Mouse (Mus musculus) ES-E14 (cell line): ENCODE measurements around the gene Wipf2. TPM values are rescaled to one million over a fixed set of nuclear protein-coding genes. Genes with fewer than 3 reads are reported as not detected.

Experiments
- DNase-seq: peaks from one replicate; pipeline ENCODE4 v3.0.0-alpha.2; 2013; ENCODE audit warnings: low read depth, low spot score
- H3K27ac ChIP-seq: 2 replicates; pipeline ENCODE4 v1.5.1; 2012; ENCODE audit warnings: low read depth, mild to moderate bottlenecking, low read length, moderate library complexity, mixed read lengths; ENCODE audit not compliant: poor library complexity, insufficient read depth, severe bottlenecking
- H3K36me3 ChIP-seq: 2 replicates; pipeline ENCODE4 v1.6.1; 2012; ENCODE audit warnings: mild to moderate bottlenecking, low read length, moderate library complexity, mixed read lengths; ENCODE audit not compliant: control insufficient read depth, poor library complexity, insufficient read depth, severe bottlenecking
- H3K4me1 ChIP-seq, 2 experiments: fragments of 150-350 bp in 1 of 2; sonication (generic) in 1 of 2; 2 replicates each; pipeline ENCODE4 v1.6.1; 2012; ENCODE audit warnings: low read length in 2 of 2, mild to moderate bottlenecking in 1 of 2, mixed read lengths in 1 of 2; ENCODE audit not compliant: control insufficient read depth in 2 of 2, insufficient read depth in 2 of 2, poor library complexity in 1 of 2
- H3K4me3 ChIP-seq, 2 experiments: fragments of 150-350 bp in 1 of 2; sonication (generic) in 1 of 2; 2 replicates each; pipeline ENCODE4 v1.5.1; 2012; ENCODE audit warnings: low read length in 2 of 2, low read depth in 1 of 2, mild to moderate bottlenecking in 1 of 2, mixed read lengths in 1 of 2; ENCODE audit not compliant: insufficient read depth in 1 of 2, poor library complexity in 1 of 2, severe bottlenecking in 1 of 2
- H3K9ac ChIP-seq: 2 replicates; pipeline ENCODE4 v1.6.1; 2012; ENCODE audit warnings: low read depth, mild to moderate bottlenecking, low read length, mixed read lengths; ENCODE audit not compliant: poor library complexity, insufficient read depth, severe bottlenecking
- H3K9me3 ChIP-seq: fragments of 150-350 bp; sonication (generic); 2 replicates; pipeline ENCODE4 v1.6.1; 2012; ENCODE audit warnings: low read depth, mild to moderate bottlenecking, low read length; ENCODE audit not compliant: control insufficient read depth, insufficient read depth
- CHD2 ChIP-seq: IDR thresholded peaks from 2 replicates; pipeline ENCODE4 v1.6.1; 2014; ENCODE audit warnings: mild to moderate bottlenecking, low read depth, low read length, inconsistent platforms
- HCFC1 ChIP-seq: IDR thresholded peaks from 2 replicates; pipeline ENCODE4 v1.6.1; 2012; ENCODE audit warnings: low read length, inconsistent platforms, borderline replicate concordance; ENCODE audit not compliant: insufficient read depth
- MAFK ChIP-seq: IDR thresholded peaks from 2 replicates; pipeline ENCODE4 v1.6.1; 2014; ENCODE audit warnings: mild to moderate bottlenecking, low read depth, low read length, inconsistent platforms; ENCODE audit not compliant: insufficient read depth
- ZC3H11A ChIP-seq: IDR thresholded peaks from 2 replicates; pipeline ENCODE4 v1.6.1; 2012; ENCODE audit warnings: low read depth, mild to moderate bottlenecking, inconsistent platforms, low read length, borderline replicate concordance
- ZNF384 ChIP-seq: IDR thresholded peaks from 2 replicates; pipeline ENCODE4 v1.6.1; 2012; ENCODE audit warnings: low read depth, low read length, inconsistent platforms
- in situ Hi-C, 2 experiments: fragments of 600-800 bp; cut with MboI; formaldehyde crosslinking; loops; one replicate each; pipeline ENCODE4 v1.15.1; 2025; ENCODE audit warnings: low sequenced_read_pairs in 2 of 2, inconsistent platforms in 1 of 2; ENCODE audit not compliant: unreplicated experiment in 2 of 2
- total RNA-seq: library from RNA; depleted of rRNA; stranded (reverse); fragments of 300-350 nt; gene quantifications from 2 replicates; pipeline ENCODE4 v1.2.3, GENCODE M21; 2012

The Wipf2 gene
- total RNA-seq, 1 experiment, result 5.8 TPM

DNA sequence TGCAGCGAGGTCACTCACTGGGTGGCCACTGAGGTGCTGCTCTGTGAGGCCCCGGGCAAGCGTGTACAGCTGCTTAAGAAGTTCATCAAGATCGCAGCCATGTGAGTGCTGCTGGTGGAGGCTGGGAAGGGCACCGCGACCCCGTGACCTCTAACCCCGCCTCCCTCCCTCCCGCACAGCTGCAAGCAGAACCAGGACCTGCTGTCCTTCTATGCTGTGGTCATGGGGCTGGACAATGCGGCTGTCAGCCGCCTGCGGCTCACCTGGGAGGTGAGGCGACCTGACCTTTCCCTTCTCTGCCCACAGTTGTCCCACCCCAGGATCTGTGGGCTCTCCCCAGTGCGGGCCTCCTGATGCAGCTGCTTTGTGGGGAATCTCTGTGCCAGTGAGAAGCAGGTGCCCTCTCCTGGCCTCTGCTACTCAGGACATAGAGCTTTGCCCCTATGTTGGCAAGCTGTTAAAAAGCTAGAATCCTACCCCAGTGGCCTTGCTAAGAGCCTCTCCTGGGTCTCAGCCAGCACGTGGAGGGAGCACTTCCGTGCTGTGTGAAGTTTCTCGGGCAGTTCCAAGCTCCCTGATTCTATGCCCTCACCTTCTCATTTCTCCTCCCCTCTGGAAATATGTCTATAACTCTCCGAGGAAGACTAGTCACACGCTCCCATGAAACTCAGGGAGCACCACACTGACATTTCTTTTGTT lies 14.1 kb upstream of the Wipf2 start:
- in situ Hi-C loops, result no loop called here
- Histone ChIP-seq H3K36me3 (no peaks in the 10 kb centered on the region), H3K9ac (no peak overlapping the region), H3K4me3 (peak overlapping the region; percentile 3 to 8; a peak in 2 of 4 replicates), H3K4me1 (peaks cover 4 to 20% of the 10 kb centered on the region in 2 experiments; a peak in 1 of 4 replicates), H3K9me3 (no peaks in the 10 kb centered on the region), H3K27ac (no peak overlapping the region)
- TF ChIP-seq ZC3H11A, result no peak
- no peak for TF ChIP-seq HCFC1
- TF ChIP-seq MAFK, result no peak
- TF ChIP-seq CHD2, result no peak
- TF ChIP-seq ZNF384, result no peak
- no peak for DNase-seq

DNA sequence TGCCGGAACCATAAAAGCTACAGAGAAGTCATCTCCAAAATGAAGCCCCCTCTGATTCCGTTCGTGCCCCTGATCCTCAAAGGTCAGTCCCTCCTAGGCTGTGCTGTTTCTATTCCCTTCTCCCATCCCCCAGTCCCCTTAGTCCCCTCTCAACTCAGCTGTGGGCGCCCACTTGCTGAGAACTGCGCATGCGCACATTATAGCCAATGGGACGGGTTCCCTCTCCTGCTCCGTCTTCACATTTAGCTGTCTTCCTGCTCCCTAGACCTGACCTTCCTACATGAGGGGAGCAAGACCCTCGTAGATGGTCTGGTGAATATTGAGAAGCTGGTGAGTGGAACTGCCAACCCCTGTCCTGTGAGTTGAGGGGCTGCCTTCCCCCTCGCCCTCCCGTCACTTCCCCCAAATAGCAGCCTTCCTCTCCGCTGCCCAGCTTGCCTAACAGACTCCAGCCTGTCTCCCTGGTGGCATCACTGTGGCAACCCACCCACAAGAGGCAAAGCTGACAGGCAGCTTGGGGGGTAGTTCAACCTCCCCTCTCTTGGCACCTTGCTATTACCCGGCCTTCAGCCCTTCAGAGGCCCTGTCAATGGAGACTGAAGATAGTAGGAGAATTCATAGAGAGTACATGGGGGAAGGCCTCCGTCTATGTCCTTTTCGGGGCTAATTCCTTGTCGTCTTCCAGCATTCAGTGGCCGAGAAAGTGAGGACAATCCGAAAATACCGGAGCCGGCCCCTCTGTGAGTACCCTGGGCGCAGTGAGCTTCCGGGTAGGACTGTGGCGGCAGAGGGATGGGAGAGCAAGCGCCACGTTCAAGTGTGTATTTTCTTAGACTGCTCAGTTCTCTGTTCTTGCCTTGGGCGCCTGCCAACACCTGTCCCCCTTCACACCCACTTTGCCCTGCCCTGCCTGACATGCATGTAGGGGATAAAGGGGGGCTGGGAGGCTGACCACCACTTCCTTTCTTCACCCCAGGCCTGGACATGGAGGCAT lies 13.0 kb upstream of the Wipf2 start:
- DNase-seq, result no peak
- Histone ChIP-seq H3K4me1 (peaks cover 4 to 20% of the 10 kb centered on the region in 2 experiments; a peak in 1 of 4 replicates), H3K9me3 (no peaks in the 10 kb centered on the region), H3K36me3 (no peaks in the 10 kb centered on the region), H3K27ac (no peak overlapping the region), H3K9ac (no peak overlapping the region), H3K4me3 (no peak overlapping the region)
- in situ Hi-C loops, result no loop called here
- no peak for TF ChIP-seq ZC3H11A
- TF ChIP-seq ZNF384, result no peak
- no peak for TF ChIP-seq HCFC1
- TF ChIP-seq CHD2, result no peak
- no peak for TF ChIP-seq MAFK

DNA sequence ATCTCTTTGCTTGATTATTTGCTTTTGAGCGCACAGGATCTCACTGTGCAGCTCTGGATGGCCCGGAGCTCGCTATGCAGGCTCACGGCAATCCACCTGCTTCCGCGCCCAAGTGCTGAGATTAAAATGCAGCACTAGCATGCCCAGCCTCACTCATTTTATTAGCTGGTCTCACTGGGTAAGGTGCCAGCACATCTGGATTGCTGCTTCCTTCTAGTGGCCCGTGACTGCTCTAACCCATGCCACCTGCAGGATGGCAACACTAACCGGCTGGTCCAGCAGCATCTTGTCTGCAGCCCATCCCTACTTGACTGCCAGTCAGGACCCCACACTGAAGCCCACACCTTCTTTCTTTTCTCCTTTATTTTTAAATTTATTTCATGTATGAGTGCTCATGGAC lies 9.3 kb upstream of the Wipf2 start:
- H3K4me1 ChIP-seq, result peaks cover 3 to 16% of the 10 kb centered on the region in 2 experiments; a peak in 2 of 4 replicates
- in situ Hi-C loops, result no loop called here
- no peaks in the 10 kb centered on the region for H3K9me3 ChIP-seq
- H3K27ac ChIP-seq, result no peak overlapping the region
- no peak overlapping the region for H3K4me3 ChIP-seq
- H3K9ac ChIP-seq, result no peak overlapping the region
- no peak for DNase-seq
- H3K36me3 ChIP-seq, result no peaks in the 10 kb centered on the region
- TF ChIP-seq CHD2, result no peak

DNA sequence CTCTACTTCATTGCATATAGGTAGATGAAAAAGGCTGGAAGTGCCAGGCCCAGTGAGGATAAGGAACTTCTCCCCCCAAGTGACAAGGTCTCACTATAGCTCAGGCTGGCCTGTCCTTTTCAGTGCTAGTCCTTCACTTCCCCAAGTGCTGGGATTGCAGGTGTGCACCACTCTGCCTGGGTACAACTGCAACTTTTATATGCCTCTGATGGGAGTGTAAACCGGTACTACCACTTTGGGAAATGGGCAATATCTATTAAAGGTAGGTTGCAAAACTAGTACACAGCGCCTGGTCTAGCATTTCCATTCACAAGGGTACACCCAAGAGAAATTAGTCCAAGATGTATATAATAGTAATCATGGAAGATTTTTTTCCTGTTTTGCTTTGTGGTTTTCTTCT lies 8.8 kb upstream of the Wipf2 start:
- peaks cover 3 to 12% of the 10 kb centered on the region in 2 experiments; a peak in 2 of 4 replicates for H3K4me1 ChIP-seq
- in situ Hi-C loops, result no loop called here
- H3K9ac ChIP-seq, result no peak overlapping the region
- TF ChIP-seq ZNF384, result no peak
- TF ChIP-seq HCFC1, result no peak
- no peaks in the 10 kb centered on the region for H3K36me3 ChIP-seq
- no peak overlapping the region for H3K27ac ChIP-seq
- DNase-seq, result no peak
- no peak overlapping the region for H3K4me3 ChIP-seq
- no peaks in the 10 kb centered on the region for H3K9me3 ChIP-seq
